Mouse (Mus musculus) frontal cortex, postnatal 14 days (tissue): ENCODE data around the gene Sp4.

Experiments
- DNase-seq, 2 experiments: peaks; one replicate each; pipeline ENCODE4 v3.0.0; 2022; ENCODE audit warnings: low spot score in 2 of 2

Sp4 gene

DNA sequence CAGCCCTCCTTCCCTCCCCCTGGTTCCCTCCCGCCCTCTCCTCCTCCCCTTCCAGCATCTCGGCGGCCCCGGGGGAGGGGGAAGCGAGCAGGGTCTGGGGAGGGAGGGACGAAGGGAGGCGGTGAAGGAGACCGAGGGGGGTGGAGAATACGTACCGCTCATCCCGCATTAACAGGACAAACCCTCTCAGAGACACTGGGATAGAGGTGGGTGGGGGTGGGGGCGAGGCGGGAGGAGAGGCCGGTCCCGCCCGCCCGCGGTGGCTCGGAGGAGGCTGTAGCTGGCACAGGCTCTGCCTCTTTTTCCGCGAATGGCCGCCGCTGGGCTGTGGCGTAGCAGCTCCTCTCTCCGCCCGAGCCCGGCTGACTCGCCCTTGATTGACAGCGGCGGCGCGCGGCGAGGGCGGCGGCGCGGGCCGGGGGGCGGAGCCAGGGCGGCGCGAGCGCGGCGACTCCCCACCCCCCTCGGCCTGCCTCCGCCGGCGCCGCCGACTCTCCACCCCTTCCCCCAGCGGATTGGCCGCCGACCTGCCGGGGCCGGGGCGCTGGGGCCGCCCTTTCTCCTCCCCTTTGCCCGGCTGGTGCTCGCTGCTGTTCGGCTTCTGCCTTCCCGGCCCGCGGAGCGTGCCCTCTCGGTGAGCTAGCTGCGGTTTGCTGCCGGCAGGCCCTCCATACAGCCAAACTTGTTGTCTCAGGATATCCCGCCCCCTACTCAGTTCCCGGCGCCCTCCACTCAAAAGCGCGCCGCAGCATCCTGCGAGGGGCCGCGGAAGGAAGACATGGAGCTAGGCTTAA, at the start of gene Sp4:
TSS of gene Sp4 (minus strand) at position 369 of the 794 bp plus-strand sequence.
- peak; percentile 84 to 86 for DNase-seq

DNA sequence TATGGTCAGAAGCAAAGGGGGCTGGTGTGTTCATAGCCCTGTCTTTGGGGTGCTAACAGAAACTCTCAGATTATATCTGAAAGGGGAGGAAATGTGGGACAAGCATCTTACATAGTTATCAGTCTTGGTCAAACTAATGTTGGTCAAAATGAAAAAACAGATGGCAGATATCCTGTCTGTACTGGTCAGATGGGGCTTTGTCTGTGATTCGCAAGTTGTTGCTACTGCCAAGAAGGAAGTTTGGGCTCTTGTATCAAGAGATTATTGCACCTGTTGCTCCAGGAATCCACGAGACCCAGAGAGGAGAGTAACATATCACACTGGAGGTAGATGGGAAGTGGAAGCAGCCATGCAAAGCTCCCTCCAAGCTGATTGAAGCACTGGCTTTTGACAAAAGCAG, 37.9 kb upstream of the Sp4 start:
- no peak for DNase-seq

DNA sequence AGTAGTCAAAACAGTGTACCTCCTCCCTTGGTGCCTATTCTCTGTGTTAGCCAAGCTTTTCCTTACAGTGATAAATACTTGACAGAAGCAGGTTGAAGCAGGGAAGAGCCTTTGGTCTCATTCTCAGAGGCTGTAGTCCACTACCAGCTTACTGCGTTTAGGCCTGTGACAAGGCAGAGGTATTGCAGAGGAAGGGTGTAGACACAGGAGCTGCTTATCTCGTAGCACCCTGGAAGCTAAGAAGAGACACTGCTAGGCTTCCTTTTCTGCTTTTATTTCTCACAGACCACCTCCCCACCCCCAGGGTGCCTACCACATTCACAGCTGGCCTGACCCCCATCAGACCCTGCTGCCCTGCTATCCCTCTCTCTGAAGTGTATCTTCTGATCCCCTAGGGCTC, 37.0 kb upstream of the Sp4 start:
- DNase-seq = no peak

DNA sequence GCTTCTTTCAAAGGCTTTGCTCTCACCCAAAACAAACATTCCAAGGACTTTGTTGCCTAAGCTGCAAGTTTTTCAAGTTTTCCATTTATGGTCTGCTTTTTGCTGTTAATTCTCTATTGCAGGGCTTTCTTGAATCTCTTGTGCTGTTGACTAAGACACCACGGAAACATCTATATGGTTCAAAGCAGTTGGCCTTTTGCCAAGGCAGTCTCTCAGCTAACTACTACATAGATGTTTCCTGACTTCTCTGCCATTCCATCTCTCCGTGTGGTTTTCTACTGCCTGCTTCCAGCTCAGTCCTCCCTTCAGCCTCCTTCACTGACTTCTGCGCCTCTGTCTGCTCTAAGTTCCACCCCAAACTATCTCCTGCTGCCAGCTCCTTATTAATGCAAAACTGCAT, 36.1 kb upstream of the Sp4 start:
- DNase-seq = no peak

GRCm38 (mm10) chr12:118328739-118329249, 27.6 kb upstream of the Sp4 start:
- no peak for DNase-seq

- DNase-seq = no peak
These were observed 26.3 kb upstream of the Sp4 start for GRCm38 (mm10) chr12:118327566-118327965.

DNA sequence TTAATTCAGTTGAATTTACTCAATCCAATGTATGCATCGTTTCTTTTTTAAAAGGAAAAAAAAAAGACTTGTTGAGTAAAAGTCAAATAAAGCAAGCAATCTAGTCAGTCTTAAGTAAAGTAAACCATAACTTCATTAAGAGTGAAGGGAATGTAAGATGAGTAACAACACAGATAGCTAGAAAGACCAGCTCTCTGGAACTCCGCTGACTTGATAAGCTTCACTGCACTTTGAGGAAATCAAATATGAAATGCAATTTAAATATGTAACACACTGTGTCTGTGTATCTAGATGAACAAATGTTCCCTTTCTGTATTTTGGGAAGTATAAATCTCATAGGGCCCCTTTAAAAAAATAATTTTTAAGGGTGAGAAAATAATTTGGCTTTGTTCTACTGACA, 24.9 kb upstream of the Sp4 start:
- no peak for DNase-seq

DNA sequence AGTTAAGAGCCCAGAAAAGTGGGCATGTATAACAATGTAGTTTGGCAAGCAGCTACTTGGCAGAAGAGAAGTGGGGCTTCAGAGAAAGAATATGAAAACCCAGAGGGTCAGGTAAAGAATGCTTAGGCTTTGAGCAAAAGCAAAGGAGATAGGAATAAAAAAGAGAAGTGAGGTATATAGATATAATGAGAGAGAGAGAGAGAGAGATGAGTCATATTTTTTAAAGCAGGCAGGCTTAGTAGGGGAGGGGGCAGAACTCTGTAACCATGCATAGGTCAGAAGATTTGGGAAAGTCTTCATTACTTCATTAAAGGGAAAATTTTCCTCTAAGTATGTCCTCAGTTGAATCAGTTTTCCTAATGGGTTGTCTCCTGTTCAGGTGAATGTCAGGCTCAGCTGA, 18.8 kb upstream of the Sp4 start:
- DNase-seq = no peak

- DNase-seq = no peak
These were observed 13.2 kb upstream of the Sp4 start for GRCm38 (mm10) chr12:118314477-118314845.

DNA sequence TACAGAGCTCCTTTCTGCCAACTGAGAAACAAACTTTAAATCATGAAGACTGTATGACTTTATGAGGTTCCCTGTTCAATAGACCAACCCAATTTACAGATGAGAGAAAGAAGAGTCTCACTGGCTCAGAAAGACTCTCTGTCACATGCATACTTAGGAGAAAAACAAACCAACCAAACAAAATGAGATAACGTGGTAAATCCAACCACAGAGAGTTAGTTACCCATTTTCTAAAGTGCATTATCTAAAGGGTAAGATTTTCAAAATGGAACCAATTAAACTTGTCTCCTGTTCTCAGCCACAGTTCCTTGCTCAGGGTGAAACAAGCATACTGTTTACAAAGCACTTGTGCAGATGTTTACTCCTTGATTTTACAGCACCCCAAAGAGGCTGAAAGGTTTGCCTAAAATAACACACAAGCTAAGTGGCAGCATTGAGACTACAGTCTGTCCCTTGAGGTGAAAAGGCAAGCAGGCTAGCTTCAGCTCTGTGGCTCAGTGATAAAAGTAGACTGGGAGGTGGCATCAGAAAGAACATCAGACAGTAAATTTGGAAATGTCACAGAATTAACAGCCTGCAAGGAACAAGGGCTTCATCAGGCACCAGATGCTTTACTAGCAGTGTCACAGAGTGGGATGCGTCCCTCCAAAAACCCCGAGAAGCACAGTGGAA, 12.7 kb upstream of the Sp4 start:
- no peak for DNase-seq

- no peak for DNase-seq
These were observed 2.3 kb upstream of the Sp4 start for GRCm38 (mm10) chr12:118303586-118303985.

DNA sequence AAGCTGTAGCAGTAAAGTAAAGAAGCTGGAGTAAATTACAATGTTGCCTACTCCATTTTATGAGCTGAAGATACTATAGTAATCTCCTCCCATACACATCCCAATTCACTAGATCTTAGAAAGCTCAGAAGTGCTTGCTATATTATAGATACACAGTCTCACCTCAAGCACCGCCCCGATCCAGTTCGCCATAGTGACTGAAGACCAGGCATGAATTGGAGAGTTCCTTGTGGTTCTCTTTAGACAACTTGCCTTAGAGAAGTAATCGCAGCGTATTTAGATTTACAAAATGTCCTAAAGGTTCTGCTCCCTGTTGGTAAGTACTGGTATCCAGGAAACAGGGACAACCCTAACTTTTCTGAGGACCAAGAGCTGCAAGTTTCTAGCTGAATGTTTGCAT, 1.8 kb upstream of the Sp4 start:
- DNase-seq = no peak

DNA sequence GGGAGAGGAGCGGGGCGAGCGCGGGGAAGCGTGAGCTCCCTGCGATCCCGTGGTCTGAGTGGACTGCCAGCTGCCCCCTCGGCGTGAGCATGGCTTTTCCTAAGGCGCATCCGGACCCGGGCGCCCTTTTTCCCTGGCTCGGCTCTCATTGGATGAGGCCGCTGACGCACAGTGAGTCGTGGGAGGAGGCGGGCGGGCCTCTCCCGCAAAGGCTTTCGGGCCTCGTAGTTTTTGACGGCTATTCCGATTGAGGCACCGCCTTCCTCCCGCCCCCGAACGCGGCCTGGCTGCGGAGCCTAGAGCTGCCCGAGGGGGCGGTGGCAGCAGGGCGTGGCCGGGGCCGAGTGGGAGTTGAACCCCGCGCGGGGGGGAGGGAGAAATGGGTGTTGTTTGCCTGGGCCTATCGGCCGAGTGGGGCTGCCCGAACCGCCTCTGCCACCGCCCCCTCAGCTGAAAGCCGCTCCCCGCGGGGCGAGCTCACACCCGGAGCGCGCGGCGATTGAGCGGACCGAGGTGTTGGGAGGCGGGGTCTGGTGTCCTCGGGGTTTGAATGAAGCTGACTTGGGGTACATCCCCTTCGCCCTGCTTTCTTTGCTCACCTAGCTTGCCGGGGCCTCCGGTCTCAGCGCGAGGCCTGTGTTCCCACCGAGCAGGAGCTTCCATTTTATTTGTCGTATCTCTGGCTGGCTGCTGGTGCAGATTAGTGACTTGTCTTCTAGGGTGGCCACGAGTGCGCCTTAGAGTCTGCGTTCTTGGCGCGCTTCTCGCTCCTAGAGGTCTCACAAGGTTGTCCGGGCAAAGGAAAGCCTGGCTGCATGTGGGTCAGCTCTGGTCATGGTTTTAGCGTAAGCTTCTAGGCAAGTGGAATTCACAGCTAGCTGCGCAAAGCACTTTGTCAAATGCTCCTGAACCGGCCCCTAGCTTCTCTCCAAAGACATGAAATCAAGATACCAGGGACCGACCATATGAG, 911 bp upstream of the Sp4 start:
- DNase-seq = peak; percentile 97 to 98

- DNase-seq = no peak
These were observed 527 bp downstream of the Sp4 start for GRCm38 (mm10) chr12:118300754-118301071.

- peak in 1 of 2 experiments; percentile 14 for DNase-seq
These were observed 1.3 kb downstream of the Sp4 start for GRCm38 (mm10) chr12:118299956-118300355.

GRCm38 (mm10) chr12:118299172-118299571, 2.1 kb downstream of the Sp4 start:
- DNase-seq = no peak

DNA sequence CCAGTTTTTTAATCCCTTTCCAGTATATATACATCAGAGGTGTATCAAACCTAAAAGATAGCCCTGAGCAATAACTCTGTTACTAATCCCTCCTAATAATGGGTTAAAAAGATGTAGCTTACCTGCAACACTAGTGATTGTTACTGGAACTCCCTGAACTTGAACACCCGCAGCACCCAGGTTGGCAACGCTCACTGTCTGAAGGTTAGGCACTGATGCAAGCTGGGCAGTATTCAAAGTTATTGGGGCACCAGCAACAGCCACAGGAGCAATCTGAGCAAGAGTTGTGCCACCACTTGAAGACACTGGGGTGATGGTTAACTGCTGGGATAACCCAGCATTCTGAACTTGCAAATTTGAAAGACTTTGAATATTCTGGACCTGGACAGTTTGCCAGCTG, 2.7 kb downstream of the Sp4 start:
- DNase-seq = no peak

- no peak for DNase-seq
These were observed 5.0 kb downstream of the Sp4 start for GRCm38 (mm10) chr12:118296236-118296635.

DNA sequence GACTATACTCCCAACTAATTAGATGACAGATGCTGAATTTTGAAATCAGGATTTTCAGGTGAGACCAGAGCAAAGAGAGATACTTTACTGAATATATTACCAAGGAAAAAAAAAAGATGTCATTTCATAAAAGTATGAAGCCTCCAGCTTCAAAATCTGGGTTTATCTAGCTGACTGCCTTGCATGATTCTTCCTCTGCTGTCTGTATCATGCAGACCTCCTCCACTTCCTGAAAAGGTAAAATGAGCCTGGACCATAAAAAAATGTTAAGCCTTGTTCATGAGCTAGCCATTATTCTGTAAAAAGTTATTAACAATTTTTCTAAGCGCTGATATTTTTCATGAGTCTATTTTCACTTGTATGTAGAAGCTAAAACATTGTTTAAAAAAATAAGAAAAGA, 5.4 kb downstream of the Sp4 start:
- no peak for DNase-seq

GRCm38 (mm10) chr12:118288947-118289346, 12.3 kb downstream of the Sp4 start:
- DNase-seq = no peak

DNA sequence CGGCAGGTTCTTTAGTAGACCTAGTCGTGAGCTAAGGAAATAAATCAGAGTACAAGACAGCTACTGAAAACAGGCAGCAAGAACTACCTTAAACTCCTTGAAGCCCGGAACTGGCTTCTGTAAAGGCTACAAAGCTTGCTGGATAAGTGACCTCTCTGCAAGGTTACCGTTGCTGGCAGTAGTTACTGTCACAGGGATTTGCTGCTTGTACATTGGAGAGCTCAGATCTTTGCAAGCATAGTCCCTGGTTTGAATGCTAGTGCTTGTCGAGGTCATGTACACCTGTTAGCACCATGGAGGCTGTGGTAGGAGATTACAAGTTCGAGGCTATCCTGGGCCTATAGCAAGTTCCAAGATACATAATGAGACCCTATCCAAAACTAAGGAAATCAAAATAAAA, 16.1 kb downstream of the Sp4 start:
- no peak for DNase-seq

DNA sequence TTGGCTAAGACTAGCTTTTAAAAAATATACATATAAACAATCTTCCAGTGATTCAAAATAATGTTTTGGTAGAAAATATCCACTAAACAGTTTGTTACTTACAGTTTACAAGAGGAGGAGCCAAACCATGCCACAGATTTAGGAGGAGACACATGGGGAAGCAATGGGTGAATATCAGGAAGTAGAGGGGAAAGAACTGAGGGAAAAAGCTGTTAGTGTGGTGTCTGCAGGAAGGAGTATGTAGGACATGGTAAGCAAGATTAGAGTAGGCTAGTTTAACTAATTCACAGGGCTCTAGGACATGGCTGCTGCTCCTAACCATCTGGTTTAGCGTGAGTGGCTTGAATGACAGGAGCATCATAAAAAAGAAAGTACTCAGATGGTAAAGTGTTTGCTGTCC, 19.3 kb downstream of the Sp4 start:
- no peak for DNase-seq
